Mouse (Mus musculus) liver (tissue): Measurements from ENCODE around the gene Gamt.

Experiments
- DNase-seq: peaks from one replicate; pipeline ENCODE4 v3.0.0-alpha.2; 2020; ENCODE audit warnings: mixed read lengths

Gamt gene

DNA sequence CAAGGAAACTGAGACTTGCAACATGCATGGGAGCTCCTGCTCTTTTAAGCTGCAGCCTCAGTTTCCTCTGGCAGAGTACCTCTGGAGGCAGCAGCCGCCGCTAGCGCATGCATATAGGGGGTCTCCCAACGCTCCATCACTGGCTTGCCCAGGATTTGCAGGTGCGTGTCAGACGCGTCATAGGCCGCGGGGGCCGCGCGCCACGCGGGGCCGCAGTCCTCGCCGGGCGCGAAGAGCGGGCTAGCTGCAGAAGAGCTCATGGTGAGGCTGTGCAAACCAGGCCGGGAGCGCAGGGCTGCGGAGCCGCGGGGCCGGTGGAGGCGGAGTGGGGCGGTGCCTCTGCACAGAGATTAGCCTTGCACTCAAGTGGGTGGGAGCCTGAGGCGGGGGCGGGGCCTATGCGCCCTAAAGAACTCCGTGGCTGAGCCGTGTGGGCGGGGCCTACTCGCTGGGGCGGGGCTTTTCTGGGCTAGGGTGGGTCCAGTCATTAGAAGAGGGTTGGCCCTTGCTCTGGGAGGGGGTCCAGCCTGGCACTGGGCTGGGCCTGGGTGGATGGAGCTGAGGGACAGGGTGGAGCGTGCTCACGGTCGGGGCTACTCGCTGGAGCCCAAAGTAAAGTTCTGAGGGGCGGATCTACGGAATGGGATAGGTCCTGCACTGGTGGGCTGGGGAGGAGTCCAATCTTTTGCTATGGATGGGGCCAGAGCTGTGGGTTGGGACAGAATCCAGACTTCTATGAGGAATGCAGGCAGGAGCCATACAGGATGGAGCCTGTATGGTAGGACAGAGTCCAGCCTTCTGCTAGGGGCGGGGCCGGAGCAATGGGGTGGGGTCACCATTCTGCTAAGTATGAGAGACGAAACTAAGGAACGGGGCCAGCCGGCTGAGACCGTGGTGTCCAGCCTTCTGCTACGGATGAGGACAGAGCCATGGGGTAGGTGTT is at the start of gene Gamt, which contains the start of gene Dazap1:
TSS of gene Gamt (minus strand) at position 371 of the 943 bp plus-strand sequence.
TSS of gene Dazap1 (plus strand) at position 845 of the 943 bp plus-strand sequence.
- peak; percentile 100 for DNase-seq

DNA sequence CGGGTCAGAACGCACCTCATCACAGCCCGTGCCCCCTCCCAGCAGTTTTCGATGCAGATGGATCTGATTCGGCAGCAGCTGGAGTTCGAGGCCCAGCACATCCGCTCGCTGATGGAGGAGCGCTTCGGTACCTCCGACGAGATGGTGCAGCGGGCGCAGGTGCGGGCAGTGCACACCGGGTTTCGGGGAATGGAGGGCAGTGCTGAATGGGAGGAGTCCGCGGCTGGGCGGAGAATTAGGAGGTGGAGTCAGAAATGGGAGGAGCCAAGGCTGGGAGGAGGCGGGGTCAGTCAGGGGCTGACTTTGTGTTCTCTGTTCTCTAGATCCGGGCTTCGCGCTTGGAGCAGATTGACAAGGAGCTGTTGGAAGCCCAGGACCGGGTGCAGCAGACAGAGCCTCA is 44.0 kb upstream of the Gamt start:
- DNase-seq, result peak; percentile 75

GRCm38 (mm10) chr10:80304458-80304857 is 43.6 kb upstream of the Gamt start:
- DNase-seq, result no peak

DNA sequence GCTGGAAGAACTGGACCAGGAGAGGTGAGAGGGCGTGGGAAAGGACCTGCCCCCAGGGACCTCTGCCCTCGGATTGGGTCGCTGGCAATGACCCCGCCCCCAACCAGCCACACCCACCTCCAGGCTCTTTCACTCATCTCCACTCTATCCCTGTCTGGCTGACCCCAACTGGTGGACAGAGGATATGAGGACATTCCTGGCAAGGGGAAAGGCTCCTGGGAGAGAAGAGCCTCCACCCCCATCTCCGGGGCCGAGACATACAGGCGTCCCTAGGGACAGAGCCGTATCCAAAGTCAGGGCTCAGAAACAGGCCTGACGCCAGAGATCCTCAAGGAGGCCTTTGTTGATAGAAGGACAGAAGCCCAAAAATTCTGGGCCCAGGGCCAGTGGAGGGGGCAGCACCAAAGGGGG is 41.7 kb upstream of the Gamt start:
- DNase-seq, result peak; percentile 61

GRCm38 (mm10) chr10:80302082-80302355 is 41.2 kb upstream of the Gamt start:
- no peak for DNase-seq

DNA sequence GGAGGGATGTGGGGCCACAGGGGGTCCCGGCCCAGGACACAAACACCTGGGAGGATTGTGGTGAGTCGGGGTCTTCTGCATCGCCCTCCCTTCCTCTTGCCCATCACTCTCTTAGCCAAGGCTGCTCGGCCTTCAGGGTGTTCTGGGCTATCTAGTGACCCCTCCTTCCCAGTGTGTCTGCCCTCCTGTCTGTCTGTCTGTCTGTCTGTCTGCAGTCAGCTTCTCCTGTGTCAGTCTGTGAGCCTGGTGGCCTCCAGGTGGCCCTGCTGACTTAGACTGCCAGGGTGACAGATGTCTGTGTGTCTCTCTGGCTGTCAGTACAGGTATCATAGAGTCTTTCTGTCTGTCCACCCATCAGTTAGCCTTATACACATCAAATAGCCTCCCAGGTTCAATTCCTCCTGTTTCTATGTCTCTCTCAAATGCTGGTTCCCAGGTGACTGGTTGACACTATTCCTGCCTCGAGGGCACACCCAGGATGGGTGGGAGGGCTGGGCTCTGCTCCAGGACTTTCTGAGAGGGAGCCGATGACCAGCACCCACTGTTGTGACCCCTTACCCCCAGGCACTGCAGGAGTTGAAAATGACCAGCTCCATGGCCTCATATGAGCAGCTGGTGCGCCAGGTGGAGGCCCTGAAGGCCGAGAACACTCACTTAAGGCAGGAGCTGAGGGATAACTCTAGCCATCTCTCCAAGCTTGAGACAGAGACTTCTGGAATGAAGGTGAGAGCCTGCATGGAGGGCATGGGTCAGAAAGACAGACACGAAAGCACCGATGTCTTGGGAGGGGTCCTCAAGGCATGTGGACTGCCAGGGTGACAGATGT is 40.7 kb upstream of the Gamt start:
- DNase-seq, result no peak

DNA sequence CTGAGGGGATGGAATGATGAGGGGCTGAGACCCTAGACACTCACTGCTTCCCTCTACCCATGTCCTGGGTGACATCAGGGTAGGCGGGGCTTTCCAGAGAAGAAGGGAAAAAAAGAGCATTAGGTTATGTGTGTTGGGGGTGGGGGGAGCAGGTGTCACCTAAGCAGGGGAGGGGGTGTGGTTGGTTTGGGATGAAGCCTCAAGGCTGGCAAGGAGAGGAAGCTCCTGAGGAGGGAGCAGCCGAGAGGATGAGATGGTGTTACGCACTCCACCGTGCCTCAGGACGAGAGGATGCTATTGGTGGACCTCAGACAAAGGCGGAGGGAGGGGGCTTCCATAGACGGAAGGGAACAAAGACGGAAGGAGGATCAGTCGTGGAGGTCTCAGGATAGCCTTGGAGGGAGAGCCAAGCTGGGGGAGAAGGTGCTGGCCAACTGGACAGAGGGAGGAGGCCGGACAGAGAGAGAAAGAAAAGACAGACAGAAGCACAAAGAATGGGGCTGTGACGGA is 39.9 kb upstream of the Gamt start:
- no peak for DNase-seq

GRCm38 (mm10) chr10:80299824-80300223 is 39.0 kb upstream of the Gamt start:
- DNase-seq, result no peak

- no peak for DNase-seq
These were observed 38.5 kb upstream of the Gamt start for GRCm38 (mm10) chr10:80299301-80299700.

DNA sequence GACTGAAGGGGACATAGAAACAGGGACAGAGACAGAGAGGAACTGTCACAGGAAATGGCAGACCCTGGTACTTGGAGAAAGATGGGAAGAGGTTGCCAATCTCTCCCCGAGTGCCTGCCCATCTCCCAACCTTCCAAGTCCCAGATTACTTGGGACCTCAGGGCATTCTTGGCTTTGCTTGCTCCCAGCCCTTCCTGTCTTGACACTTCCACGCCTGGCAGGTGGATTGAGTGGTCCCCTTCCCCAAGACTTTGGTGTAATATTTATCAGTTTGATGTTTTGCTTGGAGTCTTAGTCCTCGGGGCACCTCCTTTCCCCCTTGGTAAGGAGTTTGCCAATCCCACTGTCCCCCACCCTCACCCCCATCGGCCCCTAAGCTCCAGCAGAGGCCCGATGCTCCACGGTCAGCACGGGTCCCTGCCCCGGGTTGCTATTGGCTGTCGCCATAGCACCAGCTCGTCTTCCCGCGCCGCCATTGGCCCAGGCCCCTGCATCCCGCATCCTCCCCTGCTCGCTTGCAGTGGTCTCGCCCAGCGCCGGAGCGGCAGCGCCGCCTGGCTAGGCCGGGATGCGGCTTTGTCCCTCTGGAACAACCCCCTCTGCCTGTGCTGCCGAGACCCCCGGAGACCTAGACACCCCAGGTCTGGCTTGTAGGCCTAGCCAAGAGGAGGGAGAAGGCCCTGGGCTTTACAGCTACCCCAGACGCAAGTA is 37.9 kb upstream of the Gamt start:
- no peak for DNase-seq

DNA sequence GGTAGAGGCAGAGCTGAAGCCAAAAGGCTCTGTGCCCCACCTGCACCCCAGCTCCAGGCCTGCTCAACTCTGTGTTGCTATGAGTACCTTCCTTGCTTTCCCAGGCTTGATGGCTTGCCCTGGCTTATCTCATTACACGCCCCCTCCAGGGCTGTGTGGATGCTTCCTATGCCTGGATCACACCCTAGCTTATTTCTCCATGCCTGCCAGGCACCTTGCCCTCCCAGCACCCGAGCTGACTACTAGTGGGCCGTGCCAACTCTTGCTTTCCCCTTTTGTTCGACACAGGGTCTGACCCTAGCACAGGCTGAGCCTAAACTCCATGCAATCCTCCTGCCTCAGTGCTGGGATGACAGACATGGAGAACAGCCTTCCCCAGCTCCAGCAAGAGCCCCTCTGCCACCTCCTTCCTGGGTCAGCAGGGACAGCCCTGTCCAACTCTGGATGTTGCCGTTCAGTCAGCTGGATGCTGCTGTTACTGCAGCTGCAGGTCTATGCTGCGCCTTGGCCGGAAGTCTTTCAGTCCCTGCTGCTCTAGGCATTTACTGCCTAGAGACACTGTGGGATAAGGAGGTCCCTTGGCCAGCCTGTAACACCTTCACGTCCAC is 36.8 kb upstream of the Gamt start:
- DNase-seq, result no peak

DNA sequence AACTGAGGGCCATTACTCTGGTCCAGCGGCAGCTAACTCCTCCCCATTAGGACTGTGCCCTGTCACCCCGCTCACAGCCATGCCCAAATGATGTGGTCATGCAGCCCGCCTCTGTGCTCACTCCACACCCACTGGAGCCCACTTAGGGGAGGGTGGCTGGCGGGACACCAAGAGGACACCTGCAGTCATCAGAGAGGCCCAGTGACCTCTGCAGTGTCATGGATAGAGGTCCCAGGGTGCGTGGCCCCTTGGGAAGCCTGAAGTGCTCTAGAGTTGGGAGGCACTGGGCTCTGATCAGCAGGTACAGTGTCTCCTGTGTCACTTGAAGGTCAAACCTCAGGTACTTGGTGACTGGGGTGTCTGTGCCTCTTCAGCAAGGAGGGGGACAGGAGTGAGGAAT is 36.0 kb upstream of the Gamt start:
- no peak for DNase-seq

DNA sequence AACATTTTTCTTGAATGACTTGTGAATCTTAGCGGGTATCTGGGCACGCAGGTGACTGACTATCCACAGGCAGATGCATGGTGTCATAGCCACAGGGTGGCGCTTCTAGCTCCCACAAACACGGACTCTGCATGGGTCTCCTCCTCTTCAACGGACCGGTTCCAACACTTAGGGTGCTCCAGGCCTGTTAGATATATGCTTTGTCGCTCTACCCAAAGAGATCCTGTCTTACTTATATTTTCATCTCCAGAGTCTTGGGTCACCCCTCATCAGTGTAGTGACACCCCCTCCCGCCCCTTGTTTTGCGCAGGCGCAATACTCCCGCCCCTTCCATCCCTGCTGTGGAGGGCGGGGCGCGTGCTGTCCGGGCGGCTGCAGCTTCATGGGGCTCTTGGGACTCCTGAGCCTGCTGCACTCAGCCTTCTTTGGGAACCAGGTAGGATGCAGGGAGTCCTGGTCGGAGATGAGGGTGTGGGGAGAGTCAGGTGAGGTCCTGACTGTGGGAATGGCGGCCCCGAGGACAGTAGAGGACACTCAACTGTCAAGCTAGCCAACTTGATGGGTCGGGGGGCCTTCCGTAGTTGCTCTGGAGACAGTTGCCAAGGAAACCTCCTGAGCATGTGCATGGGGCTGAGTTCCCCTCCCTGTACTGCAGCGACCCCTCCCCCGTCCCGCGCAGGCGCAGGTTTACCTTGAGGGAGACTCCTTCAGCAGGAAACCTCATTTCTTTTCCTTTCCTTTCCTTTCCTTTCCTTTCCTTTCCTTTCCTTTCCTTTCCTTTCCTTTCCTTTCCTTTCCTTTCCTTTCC is 35.0 kb upstream of the Gamt start, which contains the start of gene Apc2:
TSS of gene Apc2 (plus strand) at position 360 of the 808 bp plus-strand sequence.
- DNase-seq, result peak; percentile 75

- no peak for DNase-seq
These were observed 34.0 kb upstream of the Gamt start for GRCm38 (mm10) chr10:80294788-80295303.

DNA sequence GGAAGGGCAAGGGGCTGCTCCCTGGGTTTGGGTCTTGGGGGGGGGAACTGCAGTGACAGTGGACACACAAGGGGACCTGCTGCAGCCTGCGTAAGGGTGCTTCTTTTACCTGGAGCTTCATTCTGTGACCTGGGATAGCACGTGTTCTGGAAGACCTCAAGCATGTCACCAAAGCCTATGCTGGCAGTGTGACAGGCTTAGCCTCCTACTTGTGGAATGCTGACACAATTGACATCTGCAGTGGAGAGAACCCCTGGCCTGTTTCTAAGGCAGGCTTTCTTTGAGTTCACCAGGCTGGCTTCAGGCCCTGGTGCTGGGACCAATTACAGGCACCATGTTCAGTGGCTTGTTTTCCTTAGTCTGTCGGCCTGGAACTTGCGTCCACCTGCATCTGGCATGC is 33.5 kb upstream of the Gamt start:
- DNase-seq, result no peak

DNA sequence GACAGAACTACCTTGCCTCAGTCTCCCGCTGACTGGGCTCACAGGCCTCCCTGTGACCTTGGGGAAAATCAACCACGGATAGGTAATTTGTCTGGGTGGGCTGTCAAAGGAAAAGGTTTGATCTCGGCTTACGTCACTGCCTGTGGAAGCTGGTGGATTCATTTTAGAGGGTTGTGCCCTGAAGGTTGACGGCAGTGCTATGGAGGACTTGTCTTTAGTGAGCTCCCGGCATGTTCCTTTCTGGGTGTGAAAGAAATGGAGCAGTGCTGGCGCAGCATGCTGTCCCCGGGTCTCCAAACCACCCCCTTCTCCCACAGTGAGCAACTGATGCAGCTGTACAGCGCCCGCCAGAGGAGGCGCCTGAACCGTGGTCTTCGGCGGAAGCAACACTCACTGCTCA is 32.5 kb upstream of the Gamt start:
- DNase-seq, result no peak

GRCm38 (mm10) chr10:80292251-80293146 is 31.7 kb upstream of the Gamt start, which contains the start of gene Rps15:
Gene Rps15, plus strand, starts transcription at chr10:80292453.
- DNase-seq, result peak; percentile 97

- no peak for DNase-seq
These were observed 27.8 kb upstream of the Gamt start for GRCm38 (mm10) chr10:80288657-80289056.

GRCm38 (mm10) chr10:80288097-80288496 is 27.3 kb upstream of the Gamt start:
- no peak for DNase-seq
